Mouse (Mus musculus) megakaryocyte-erythroid progenitor cell, adult 5-6 weeks (primary cell): Measurements from ENCODE around the gene Vmn1r65. TPM values are rescaled to one million over a fixed set of nuclear protein-coding genes. Genes with fewer than 3 reads are reported as not detected.
"Not testable (repeated sequence)": the region's sequence is repeated elsewhere in the genome, so short reads cannot be mapped to it uniquely, and the experiment has no call there.

Experiments used
- ATAC-seq: replicated peaks from 2 replicates; pipeline ENCODE4 v1.8.0; 2016; ENCODE audit warnings: mild to moderate bottlenecking, inconsistent platforms; ENCODE audit not compliant: severe bottlenecking, poor library complexity, low FRiP score, low TSS enrichment
- total RNA-seq, 2 experiments: library from RNA; stranded (forward) in 1 of 2; stranded (reverse) in 1 of 2; fragments of 200-1000, 215-1000 nt in 1 of 2; fragments of >200 nt in 1 of 2; fragmentation: Nextera tagmentation in 1 of 2; gene quantifications; 2 replicates each; pipeline ENCODE4 v1.2.3; 2014 to 2017

Vmn1r65 gene
- not detected in 2 replicates for total RNA-seq (2014; fragmentation: Nextera tagmentation)
- total RNA-seq (2017), result not detected in 2 replicates

DNA sequence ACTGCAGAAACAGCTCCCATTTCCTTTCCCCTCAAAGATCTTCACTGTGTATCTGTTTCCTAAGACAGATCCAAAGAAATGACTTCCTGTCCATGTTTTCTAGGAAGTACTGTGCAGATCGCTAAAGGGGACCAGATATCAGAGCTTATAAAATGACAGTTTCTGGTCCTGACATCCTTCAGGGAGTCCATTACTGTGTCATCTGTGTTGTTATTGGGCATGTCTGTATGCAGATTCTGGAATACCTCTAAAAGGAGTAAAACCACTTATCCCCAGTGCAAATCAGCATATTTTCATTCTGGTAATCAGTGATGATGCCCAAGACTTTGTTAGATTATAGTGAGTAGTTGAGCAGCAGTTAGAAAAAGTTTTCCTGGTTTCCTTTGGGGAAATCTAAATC, at the start of gene Vmn1r65:
Gene Vmn1r65, minus strand, starts transcription at position 101 of the 400 bp plus-strand sequence.
- ATAC-seq, result no peak

DNA sequence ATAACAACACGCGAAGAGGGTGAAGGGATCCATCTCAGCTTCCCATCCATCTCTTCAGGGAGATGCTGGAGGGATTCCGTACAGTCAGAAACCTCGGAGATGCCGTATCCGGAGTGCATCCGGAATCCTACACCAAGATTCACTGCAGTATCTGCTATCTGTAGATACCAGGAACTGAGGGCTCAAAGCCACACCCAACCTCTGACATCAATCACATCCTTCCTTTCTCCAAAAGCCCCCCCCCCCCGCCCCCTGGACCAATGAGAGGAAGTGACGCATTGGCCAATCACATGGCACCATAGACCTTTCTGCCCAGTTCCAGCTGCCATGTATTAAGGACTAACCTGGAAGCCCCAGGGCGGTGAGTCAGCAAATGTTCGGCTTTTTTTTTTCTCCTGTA, 34.1 kb upstream of the Vmn1r65 start, which contains the start of gene Nlrp4c:
Gene Nlrp4c, plus strand, starts transcription at position 301 of the 400 bp plus-strand sequence.
- ATAC-seq, result no peak

DNA sequence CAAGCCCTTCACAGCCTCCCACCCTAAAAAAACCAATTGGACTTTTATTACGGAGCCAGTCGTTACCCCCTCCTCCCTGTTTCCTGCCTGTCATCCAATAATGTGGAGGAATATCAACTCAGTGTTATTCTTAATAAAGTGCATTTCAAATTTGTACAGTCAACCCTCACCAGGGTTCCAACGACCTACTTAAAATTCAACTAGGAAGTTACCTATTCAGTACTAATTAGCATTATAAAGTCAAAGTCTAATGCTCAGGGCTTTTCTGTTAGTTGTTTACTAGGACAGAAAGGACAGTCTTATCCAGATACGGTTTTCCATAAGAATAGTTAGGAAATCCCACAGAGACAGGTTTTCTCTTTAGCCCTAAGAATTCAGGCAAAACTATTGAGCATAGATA, 28.4 kb downstream of the Vmn1r65 start:
- ATAC-seq, result not testable (repeated sequence)

DNA sequence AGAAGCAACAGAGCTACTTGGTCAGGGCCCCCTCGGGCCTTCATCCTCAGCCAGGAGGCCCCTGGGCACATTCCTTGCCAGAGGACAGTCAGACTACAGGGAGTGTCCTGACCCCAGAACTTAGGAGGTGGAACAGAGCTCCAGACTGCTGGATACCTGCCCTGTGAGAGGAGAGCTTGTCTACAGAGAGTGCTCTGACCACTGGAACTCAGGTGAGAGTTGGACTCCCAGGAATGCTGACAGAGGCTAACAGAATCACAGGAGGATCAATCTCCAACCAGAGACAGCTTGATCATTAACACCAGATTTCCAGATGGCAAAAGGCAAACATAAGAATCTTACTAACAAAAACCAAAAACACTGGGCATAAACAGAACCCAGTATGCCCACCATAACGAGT, 38.3 kb downstream of the Vmn1r65 start:
- ATAC-seq, result not testable (repeated sequence)

Other genes starting within 250 kb of the Vmn1r65 start
- not detected in 2 replicates for gene Vmn1r63, start 205.6 kb downstream of the Vmn1r65 start, total RNA-seq (2014; fragmentation: Nextera tagmentation)
- not detected in 2 replicates for gene Vmn1r63, start 205.6 kb downstream of the Vmn1r65 start, total RNA-seq (2017)
- gene Vmn1r64, start 126.5 kb downstream of the Vmn1r65 start, total RNA-seq (2014; fragmentation: Nextera tagmentation), result not detected in 2 replicates
- not detected in 2 replicates for gene Vmn1r64, start 126.5 kb downstream of the Vmn1r65 start, total RNA-seq (2017)
- not detected in 2 replicates for gene Nlrp4c, start 34.2 kb upstream of the Vmn1r65 start, total RNA-seq (2014; fragmentation: Nextera tagmentation)
- gene Nlrp4c, start 34.2 kb upstream of the Vmn1r65 start, total RNA-seq (2017), result not detected in 2 replicates
- 21.9 and 43.6 TPM in 2 replicates for gene Zfp787, start 145.0 kb upstream of the Vmn1r65 start, total RNA-seq (2014; fragmentation: Nextera tagmentation)
- 16.7 and 17.3 TPM in 2 replicates for gene Zfp787, start 145.0 kb upstream of the Vmn1r65 start, total RNA-seq (2017)
- gene Zfp444, start 161.2 kb upstream of the Vmn1r65 start, total RNA-seq (2014; fragmentation: Nextera tagmentation), result 4.1 and 11.9 TPM in 2 replicates
- 21.9 and 22.6 TPM in 2 replicates for gene Zfp444, start 161.2 kb upstream of the Vmn1r65 start, total RNA-seq (2017)
- not detected in 2 replicates for gene Galp, start 186.1 kb upstream of the Vmn1r65 start, total RNA-seq (2014; fragmentation: Nextera tagmentation)
- not detected in 2 replicates for gene Galp, start 186.1 kb upstream of the Vmn1r65 start, total RNA-seq (2017)
- gene Zscan5b, start 211.3 kb upstream of the Vmn1r65 start, total RNA-seq (2014; fragmentation: Nextera tagmentation), result not detected in 2 replicates
- not detected in 2 replicates for gene Zscan5b, start 211.3 kb upstream of the Vmn1r65 start, total RNA-seq (2017)
- not detected in 2 replicates for gene Epp13, start 241.7 kb upstream of the Vmn1r65 start, total RNA-seq (2014; fragmentation: Nextera tagmentation)
- gene Epp13, start 241.7 kb upstream of the Vmn1r65 start, total RNA-seq (2017), result not detected in 2 replicates